Mouse (Mus musculus): ENCODE measurements around the gene Olfr686.

Olfr686 gene

DNA sequence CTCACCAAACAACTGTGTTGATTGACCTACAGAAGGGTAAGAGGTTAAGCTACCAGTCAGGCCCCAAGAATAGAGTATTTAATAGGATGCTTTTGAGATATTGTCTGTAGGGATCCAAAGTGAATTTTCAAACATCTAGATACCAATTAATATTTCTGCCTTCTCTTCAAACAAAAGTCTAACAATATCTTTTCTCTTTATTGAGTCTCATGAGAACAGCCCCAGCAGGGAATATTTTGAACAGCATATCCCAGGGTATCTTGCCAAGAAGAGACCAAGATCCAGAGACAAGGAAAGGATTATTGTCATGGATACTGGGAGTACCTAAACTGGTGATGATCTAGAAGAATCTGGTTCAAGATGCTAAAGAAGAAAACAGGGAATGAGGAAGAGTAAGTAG is at the start of gene Olfr686:
Gene Olfr686, minus strand, starts transcription at position 101 of the 400 bp plus-strand sequence.
- in situ Hi-C loops (cut with MboI, MseI), result no loop called here

DNA sequence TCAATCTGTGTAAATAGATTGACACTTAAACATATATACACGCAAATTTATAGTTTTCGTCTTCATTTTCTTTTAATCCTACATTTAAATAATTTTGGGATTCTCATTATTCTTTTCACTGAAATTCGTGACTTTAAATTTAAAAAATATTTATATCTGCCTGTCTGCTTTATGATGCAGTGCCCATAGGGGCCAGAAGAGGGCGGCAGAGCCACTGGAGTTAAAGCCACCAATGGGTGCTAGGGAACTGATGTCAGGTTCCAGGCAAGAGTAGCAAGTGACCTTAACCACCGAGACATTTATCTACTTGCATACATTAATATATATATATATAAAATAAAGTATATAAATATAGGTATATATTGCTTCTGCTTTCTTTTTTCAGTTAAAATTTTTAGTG is 49.4 kb upstream of the Olfr686 start:
- in situ Hi-C loops (cut with MboI, MseI), result loop anchor here (5.0 to 10.0 kb wide), 2 partner anchors 261 to 268 kb away; no protein-coding TSS in a partner anchor

DNA sequence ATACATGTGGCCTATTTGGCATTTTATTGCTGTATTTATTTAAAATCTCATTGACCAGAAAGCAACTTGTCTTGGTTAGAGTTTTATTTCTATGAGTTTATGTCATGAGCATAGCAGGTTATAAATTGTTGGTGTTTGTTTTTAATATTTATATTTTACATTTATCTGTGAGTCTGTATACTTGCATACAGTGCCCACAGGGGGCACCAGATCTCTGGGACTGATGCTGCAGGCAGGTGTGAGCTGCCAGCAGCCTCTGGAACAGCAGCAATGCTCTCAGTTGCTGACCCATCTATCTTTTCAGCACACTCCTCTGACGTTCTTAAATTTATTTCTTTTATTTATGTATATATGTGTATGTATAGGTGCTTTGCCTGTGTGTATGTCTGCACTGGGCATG is 40.9 kb upstream of the Olfr686 start:
- in situ Hi-C loops (cut with MboI, MseI), result no loop called here

DNA sequence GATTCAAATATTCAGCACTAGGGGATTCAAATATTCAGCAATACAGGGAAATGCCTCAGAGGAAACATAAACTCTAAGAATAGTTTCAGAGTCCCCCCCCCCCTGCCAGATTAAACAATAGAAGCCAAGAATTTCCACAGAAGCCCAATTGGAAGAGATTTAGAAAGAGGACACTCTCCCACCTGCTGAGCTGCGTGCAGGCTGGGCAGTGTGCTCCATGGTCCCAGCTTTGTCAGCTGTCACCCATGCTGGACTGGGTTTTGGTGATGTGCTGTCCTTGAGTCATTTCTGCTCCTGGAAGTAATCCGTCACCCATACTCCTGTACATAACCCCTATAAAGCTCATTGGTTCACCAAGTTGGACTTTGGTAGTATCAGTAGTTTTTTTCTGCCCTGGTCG is 40.4 kb upstream of the Olfr686 start:
- in situ Hi-C loops (cut with MboI, MseI), result no loop called here

DNA sequence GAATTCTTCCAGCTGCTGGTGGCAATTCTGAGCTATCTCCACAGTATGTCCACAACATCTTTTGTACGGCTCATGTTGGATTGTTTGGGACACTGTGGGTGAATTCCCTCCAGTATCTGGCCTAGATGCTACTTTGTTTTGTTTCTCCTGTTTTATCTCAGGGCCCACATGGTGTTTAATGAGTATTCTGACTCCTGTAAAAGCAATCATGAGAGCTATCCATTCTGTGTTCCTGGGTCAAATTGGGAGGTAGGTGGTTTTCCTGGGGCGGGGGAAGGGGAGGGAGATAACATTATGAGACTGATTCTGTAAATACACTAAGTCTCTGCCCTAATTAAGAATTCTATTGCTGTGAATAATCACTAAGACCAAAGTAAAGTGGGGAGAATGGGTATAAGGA is 22.1 kb upstream of the Olfr686 start:
- in situ Hi-C loops (cut with MboI, MseI), result no loop called here

- in situ Hi-C loops (cut with MboI, MseI), result no loop called here
These were observed 20.9 kb upstream of the Olfr686 start for GRCm38 (mm10) chr7:105228138-105228537.

- in situ Hi-C loops (cut with MboI, MseI), result no loop called here
These were observed 19.4 kb upstream of the Olfr686 start for GRCm38 (mm10) chr7:105226703-105227102.

DNA sequence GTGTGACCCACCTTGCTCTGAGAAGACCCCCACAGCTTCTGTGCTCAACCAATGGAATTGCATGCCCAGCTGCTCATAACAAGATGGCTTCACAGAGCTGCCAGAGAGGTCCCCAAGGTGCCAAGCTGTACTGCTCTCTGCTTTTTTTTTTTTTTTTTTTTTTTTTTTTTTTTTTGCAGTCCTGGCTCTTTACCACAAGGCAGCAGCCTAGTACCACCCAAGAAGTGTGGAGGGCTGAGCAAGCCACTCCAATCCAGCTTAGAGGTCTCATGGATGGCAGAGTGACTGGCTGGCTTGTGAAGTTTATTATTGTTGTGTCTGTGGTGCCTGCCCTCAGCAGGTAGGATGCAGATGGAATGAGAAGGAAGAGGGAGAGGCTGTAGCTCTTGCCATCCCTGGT is 18.8 kb upstream of the Olfr686 start:
- in situ Hi-C loops (cut with MboI, MseI), result no loop called here

GRCm38 (mm10) chr7:105218281-105218680 is 11.0 kb upstream of the Olfr686 start:
- in situ Hi-C loops (cut with MboI, MseI), result no loop called here

GRCm38 (mm10) chr7:105214761-105215160 is 7.5 kb upstream of the Olfr686 start:
- in situ Hi-C loops (cut with MboI, MseI), result no loop called here

DNA sequence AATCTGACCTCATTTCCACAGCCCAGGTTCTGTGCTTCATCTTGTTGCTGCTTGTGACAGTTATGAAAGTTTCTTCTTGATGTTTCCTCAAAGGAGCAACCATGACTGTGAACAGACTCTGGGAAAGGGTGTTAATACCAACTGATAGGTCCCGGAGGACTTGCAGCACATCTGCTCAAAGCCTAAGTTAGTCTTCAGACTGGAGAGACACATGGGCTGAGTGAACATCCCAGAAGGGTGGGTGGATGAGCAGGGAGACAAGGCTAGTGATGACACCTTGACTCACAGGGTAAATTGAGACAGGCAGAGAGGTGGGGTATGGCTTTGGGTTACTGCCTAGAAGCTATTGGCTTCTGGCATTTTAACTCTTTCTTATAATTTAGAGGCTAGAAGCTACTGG is 21.4 kb downstream of the Olfr686 start, which contains the start of gene Olfr685:
Gene Olfr685, minus strand, starts transcription at position 101 of the 400 bp plus-strand sequence.
- in situ Hi-C loops (cut with MboI, MseI), result no loop called here

DNA sequence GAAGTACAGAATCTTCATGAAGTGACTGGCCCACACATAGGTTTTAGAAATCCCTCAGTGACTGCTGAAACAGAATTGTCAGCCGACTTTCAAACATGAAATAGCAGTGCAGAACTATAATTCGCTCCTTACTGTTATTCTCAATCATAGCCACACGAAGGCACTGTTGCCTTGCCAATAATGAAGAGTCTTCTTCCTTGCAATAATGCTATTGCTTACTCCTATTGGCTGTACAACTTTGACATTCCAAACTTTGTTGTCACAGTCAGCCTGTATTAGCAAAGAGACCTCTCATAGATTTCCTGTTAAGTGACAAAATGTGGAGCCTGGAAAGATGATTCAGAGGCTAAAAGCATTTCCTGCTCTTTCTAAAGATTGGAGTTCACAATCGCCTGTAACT is 36.5 kb downstream of the Olfr686 start:
- in situ Hi-C loops (cut with MboI, MseI), result no loop called here

DNA sequence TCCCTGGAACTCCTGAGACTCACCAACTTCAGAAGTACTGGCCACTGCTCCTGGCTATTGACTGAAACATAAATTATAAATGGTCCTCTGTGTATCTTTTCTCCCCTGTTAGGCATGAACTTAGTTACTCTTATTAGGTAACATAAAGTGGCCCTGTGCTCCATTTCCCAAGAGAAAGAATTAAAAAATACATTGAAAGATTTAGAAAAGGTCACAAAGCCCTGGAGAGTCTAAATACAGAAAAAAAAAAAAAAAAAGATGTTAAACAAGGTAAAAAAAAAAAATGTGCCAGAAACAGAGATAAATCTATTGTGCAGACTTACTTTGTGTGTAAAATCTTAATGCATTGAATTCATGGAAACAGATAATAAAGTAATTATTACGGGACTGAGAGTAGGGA is 43.7 kb downstream of the Olfr686 start, which contains the start of gene Olfr684:
Gene Olfr684, minus strand, starts transcription at position 101 of the 400 bp plus-strand sequence.
- in situ Hi-C loops (cut with MboI, MseI), result no loop called here
